Mouse (Mus musculus): ENCODE results near the gene S1pr5. TPM values are rescaled to one million over a fixed set of nuclear protein-coding genes. Genes with fewer than 3 reads are reported as not detected.
"Not testable (repeated sequence)": the region's sequence is repeated elsewhere in the genome, so short reads cannot be mapped to it uniquely, and the experiment has no call there.

The S1pr5 gene
- polyA plus RNA-seq, 1 experiment from 2014 or later, result 0.37 TPM

DNA sequence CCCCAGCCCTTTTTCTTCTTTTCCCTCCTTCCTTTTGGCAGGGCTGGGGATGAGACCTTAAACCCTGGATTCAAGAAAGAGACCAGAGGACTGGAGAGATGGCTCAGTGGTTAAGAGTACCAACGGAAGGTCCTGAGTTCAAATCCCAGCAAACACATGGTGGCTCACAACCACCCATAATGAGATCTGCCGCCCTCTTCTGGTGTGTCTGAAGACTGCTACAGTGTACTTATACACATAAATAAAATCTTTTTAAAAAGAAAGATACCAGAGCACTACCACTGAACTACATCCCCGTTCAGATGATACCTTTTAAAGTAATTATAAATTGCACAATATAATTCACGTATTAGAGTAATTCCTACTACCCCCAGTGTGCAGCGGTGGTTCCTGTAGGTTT is 15.4 kb downstream of the S1pr5 start:
- 91% methylated on average over 5 of the region's 5 CpGs for WGBS
- Histone ChIP-seq H3K9me3 (replicated peaks) (no peaks in the 10 kb centered on the region), H3K36me3 (ENCODE audit: poor library complexity, severe bottlenecking) (peaks cover 71% of the 10 kb centered on the region), H3K4me1 (peaks cover 13% of the 10 kb centered on the region), H3K27me3 (no peaks in the 10 kb centered on the region), H3K4me2 (no peak overlapping the region), H3K9ac (no peak overlapping the region), H3K27ac (no peak overlapping the region), H3K4me3 (no peak overlapping the region)
- no peak for ATAC-seq

DNA sequence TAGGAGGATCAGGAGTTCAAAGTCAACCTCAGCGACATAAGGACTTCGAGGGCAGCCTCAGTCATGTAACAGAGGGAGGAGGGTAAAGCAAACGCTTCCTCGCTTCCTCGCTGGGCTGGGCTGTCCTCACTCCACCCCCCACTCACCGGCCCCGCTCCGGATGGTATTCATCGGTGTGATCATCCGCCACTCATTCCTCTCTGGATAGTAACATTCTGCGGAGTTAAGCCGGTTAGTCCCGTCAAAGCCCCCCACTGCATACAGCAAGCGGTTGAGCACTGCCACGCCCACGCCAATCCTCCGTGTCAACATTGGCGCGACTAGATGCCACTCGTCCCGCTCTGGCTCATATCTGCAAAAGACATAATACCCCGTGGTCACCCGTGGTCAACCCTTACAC is 16.7 kb downstream of the S1pr5 start:
- no peaks in the 10 kb centered on the region for H3K27me3 ChIP-seq
- H3K9me3 ChIP-seq (replicated peaks), result no peaks in the 10 kb centered on the region
- H3K36me3 ChIP-seq (ENCODE audit: poor library complexity, severe bottlenecking), result peaks cover 71% of the 10 kb centered on the region
- no peak overlapping the region for H3K9ac ChIP-seq
- H3K4me2 ChIP-seq, result no peak overlapping the region
- H3K4me1 ChIP-seq, result peaks cover 8% of the 10 kb centered on the region
- 54% methylated on average over 23 of the region's 23 CpGs for WGBS
- H3K27ac ChIP-seq, result no peak overlapping the region
- no peak for ATAC-seq
- H3K4me3 ChIP-seq, result no peak overlapping the region

DNA sequence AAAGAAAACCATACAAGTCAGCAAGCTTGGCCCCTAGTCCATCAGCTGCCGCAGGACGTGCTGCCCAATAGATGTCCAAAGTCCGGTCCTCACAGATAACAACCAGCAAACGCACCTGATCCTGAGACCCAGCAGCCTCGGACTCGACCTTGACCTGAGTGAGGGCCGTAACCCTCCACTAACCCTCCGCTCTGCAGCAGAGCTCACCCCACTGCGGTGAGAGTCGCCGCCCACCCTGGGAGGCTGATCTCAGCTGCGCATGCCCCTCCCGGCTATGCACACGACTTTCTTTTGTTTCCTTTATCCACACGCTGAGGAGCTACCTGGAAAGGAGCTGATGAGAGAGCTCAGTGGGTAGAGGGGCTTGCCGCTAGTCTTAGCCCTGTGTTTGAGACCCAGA is 20.9 kb downstream of the S1pr5 start:
- Histone ChIP-seq H3K4me2 (peak overlapping the region; percentile 55), H3K9me3 (replicated peaks) (no peaks in the 10 kb centered on the region; the same call in 1 of the 2 replicates), H3K4me3 (peak overlapping the region; percentile 26), H3K9ac (peak overlapping the region; percentile 60), H3K27ac (no peak overlapping the region), H3K36me3 (ENCODE audit: poor library complexity, severe bottlenecking) (peaks cover 38% of the 10 kb centered on the region), H3K27me3 (peaks cover 7% of the 10 kb centered on the region; the same call in 1 of the 2 replicates), H3K4me1 (peaks cover 8% of the 10 kb centered on the region)
- peak; percentile 69 for ATAC-seq
- WGBS, result 10% methylated on average over 16 of the region's 16 CpGs

DNA sequence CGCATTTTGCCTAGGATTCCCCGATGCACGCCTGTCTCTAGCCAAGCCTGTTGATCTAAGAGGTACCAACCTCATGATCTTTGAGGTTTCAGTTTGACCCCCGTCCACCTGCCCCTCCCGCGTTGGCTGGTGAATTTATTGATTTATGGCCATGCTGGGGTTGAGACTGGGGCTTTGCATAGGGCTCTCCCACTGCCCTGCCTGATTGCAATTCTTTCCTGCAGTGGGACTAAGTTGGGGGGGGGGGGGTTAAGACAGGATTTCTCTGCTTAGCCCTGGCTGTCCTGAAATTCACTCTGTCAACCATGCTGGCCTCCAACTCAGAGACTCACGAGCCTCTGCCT is 22.9 kb downstream of the S1pr5 start:
- Histone ChIP-seq H3K4me2 (peak overlapping the region; percentile 42), H3K4me1 (peaks cover 17% of the 10 kb centered on the region), H3K4me3 (0 out of 2 replicates have a peak overlapping the region, but pooled peaks have one; percentile 19), H3K27ac (no peak overlapping the region), H3K9me3 (replicated peaks) (no peaks in the 10 kb centered on the region; the same call in 1 of the 2 replicates), H3K36me3 (ENCODE audit: poor library complexity, severe bottlenecking) (peaks cover 19% of the 10 kb centered on the region), H3K27me3 (peaks cover 7% of the 10 kb centered on the region; the same call in 1 of the 2 replicates), H3K9ac (no peak overlapping the region)
- no peak for ATAC-seq
- 20% methylated on average over 7 of the region's 7 CpGs for WGBS

DNA sequence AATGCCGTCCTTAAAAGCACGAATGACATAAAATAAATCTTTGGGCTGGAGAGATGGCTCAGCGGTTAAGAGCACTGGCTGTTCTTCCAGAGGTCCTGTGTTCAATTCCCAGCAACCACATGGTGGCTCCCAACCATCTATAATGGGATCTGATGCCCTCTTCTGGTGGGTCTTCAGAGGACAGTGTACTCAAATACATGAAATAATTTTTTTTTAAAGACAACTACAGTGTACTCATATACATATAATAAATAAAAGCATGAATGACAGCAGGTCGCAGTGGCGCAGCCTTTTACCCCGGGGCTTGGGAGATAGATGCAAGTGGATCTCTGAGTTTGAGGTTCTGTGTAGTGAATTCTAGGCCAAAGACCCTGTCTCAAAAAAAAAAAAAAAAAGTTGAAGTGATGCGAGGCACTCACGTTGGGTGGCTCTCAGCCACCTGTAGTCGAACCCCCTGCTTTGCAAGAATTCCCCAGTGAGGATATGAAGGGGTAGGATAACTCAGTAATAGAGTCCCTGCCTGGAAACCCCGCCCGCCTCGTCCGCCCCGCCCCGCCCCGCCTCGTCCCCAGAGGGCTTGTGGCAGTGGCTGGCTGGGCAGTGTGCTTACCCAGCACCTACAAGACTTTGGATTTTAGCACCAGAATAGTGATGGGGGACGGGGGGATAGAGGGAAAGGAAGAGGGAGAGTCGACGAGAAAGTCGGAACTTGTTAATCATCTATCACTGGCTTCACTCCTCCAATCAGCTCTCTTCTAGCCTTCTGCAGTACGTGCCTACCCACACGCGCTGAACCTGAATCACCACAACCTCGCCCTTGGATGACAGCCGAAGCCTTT is 23.4 kb downstream of the S1pr5 start:
- Histone ChIP-seq H3K4me1 (peaks cover 17% of the 10 kb centered on the region), H3K27me3 (peaks cover 7% of the 10 kb centered on the region; the same call in 1 of the 2 replicates), H3K9me3 (replicated peaks) (no peaks in the 10 kb centered on the region; the same call in 1 of the 2 replicates), H3K27ac (no peak overlapping the region), H3K4me2 (peak overlapping the region; percentile 42), H3K4me3 (peak overlapping the region; percentile 19; the same call in 1 of the 2 replicates), H3K36me3 (ENCODE audit: poor library complexity, severe bottlenecking) (peaks cover 13% of the 10 kb centered on the region), H3K9ac (no peak overlapping the region)
- 24% methylated on average over 26 of the region's 26 CpGs for WGBS
- no peak for ATAC-seq

DNA sequence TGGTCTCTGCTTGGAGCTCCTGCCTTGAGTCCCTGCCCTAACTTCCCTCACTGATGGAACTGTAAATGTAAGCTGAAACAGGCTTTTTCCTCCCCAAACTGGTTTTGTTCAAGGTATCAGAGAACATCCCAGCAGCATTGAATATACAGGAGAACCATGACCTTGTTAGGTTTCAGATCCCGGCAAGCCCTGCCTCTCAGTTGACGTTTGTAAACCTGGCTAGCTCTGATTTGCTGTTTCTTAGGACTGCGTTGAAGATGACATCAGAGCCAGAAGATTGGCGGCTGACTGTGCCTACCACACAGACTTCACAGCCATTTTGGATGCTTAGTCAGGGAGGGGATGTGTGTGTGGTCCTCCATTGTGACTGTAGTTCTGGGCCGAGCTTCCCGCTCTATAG is 24.3 kb downstream of the S1pr5 start:
- 0 out of 2 replicates have a peak, but pooled peaks cover 4% of the 10 kb centered on the region for H3K36me3 ChIP-seq (ENCODE audit: poor library complexity, severe bottlenecking)
- no peak for ATAC-seq
- H3K4me2 ChIP-seq, result no peak overlapping the region
- H3K4me1 ChIP-seq, result peaks cover 17% of the 10 kb centered on the region
- H3K27ac ChIP-seq, result no peak overlapping the region
- H3K9ac ChIP-seq, result no peak overlapping the region
- peaks cover 7% of the 10 kb centered on the region; the same call in 1 of the 2 replicates for H3K27me3 ChIP-seq
- no peaks in the 10 kb centered on the region; the same call in 1 of the 2 replicates for H3K9me3 ChIP-seq (replicated peaks)
- no peak overlapping the region for H3K4me3 ChIP-seq
- 91% methylated on average over 6 of the region's 6 CpGs for WGBS

DNA sequence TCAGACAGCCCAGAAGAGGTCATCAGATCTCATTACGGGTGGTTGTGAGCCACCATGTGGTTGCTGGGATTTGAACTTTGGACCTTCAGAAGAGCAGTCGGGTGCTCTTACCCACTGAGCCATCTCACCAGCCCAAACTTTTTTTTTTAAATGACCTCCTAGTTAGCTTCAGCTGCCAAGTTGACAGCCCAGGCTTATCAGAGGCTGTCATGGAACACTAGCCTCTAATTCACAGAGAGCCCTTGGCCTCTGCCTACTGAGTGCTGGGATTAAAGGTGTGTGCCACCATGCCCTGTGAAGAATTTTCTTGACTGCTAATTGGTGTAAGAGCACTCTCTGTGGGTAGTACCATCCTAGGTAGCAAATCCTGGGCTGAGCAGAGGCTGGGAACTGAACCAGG is 24.8 kb downstream of the S1pr5 start:
- not testable (repeated sequence) for ATAC-seq; H3K4me2 ChIP-seq; H3K9ac ChIP-seq; H3K36me3 ChIP-seq (ENCODE audit: poor library complexity, severe bottlenecking); H3K4me3 ChIP-seq; H3K9me3 ChIP-seq (replicated peaks); H3K27ac ChIP-seq; H3K27me3 ChIP-seq
- WGBS, result 81% methylated on average over 2 of the region's 2 CpGs
- peaks cover 17% of the 10 kb centered on the region for H3K4me1 ChIP-seq

DNA sequence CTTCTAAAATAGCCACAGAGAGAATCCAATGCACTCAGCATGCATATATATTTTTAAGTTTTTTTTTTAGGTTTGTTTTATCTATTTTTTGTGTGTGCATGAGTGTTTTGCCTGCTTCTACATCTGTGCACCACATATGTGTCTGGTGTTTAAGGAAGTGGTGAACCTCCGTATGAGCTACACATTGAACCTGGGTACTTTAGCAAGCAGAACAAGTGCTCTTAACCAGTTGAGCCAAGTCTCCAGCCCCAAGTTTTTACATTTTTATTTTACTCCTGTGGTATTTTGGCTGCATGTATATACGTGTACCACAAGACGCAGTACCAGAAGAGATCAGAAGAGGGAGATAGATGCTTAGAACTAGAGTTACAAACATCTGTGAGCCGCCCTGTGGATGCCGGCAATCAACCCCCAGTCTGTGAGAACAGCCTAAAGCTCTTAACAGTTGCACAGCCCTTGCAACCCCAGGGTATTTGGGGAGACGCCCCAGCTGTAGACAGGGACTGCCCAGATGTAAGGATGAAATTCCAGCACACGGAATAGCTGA is 26.8 kb downstream of the S1pr5 start:
- Histone ChIP-seq H3K9me3 (replicated peaks) (no peaks in the 10 kb centered on the region; the same call in 1 of the 2 replicates), H3K27me3 (peaks cover 7% of the 10 kb centered on the region; the same call in 1 of the 2 replicates), H3K36me3 (ENCODE audit: poor library complexity, severe bottlenecking) (no peaks in the 10 kb centered on the region), H3K4me1 (peaks cover 12% of the 10 kb centered on the region), H3K27ac (no peak overlapping the region), H3K4me2 (peak overlapping the region; percentile 52; the same call in 1 of the 2 replicates), H3K9ac (no peak overlapping the region), H3K4me3 (no peak overlapping the region)
- 0 out of 2 replicates have a peak, but pooled peaks have one; percentile 46 for ATAC-seq
- 18% methylated on average over 7 of the region's 7 CpGs for WGBS

DNA sequence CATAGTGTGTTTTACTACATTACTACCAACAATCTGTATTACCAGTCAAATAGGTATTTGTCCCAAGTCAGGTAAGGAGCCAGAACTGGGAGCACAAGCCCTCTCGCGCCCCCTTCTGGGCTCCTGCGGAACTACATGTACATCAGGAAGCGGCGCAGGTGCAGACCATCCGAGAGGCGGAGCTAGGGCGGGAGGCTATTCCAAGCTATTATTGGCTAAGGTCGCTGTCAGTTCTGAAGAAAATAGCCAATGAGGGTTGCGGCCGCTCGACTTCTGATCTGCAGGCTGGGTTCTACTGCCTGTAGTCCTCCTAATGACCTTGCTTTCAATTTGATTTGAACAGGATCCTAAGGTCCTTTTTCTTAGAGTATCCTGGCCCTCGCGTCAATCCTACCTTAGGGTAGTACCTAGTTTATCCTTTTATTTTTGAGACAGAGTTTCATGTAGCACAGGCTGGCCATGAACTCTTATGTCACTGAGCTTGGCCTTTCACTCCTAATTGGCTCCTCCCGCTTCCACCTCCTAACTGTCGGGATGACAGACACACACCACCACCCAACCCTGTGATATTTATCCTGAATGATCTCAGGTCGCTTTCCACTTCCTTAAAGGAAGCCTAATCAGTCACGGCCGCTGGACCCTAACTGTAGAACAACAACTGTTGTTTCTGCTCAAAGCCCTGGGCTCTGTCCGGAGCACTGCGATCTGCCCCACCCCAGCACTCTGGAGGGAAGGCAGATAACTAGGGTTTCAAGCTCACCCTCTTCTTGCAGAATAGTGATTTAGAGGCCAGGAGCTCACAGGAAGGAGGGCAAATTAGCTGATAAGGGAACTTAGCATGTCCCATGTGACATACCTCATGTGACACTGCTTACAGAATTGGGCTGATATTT is 27.5 kb downstream of the S1pr5 start:
- H3K4me3 ChIP-seq, result peak overlapping the region; percentile 27
- 15% methylated on average over 21 of the region's 21 CpGs for WGBS
- ATAC-seq, result peak; percentile 88
- no peaks in the 10 kb centered on the region; the same call in 1 of the 2 replicates for H3K9me3 ChIP-seq (replicated peaks)
- H3K27ac ChIP-seq, result no peak overlapping the region
- peaks cover 15% of the 10 kb centered on the region for H3K4me1 ChIP-seq
- no peaks in the 10 kb centered on the region for H3K36me3 ChIP-seq (ENCODE audit: poor library complexity, severe bottlenecking)
- peak overlapping the region; percentile 52 for H3K4me2 ChIP-seq
- peak overlapping the region; percentile 34; the same call in 1 of the 2 replicates for H3K9ac ChIP-seq
- H3K27me3 ChIP-seq, result peaks cover 7% of the 10 kb centered on the region; the same call in 1 of the 2 replicates

DNA sequence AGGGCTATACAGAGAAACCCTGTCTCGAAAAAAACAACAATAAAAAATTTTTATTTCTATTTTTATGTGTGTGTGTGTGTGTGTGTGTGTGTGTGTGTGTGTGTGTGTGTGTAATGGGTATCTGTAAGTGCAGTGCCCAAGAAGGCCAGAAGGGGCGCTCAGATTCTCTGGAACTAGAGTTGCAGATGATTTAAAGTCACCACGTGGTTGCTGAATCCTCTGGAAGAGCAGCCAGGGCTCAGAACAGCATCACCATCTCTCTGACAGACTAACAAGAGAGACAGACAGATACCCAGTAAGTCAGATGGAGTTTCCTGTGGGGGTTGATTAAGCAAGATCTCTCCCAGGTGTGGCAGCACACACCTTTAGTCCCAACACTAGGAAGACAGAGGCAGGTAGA is 28.4 kb downstream of the S1pr5 start:
- Histone ChIP-seq H3K4me1 (peaks cover 15% of the 10 kb centered on the region), H3K9me3 (replicated peaks) (no peaks in the 10 kb centered on the region; the same call in 1 of the 2 replicates), H3K27me3 (peaks cover under 1% of the 10 kb centered on the region; the same call in 1 of the 2 replicates), H3K27ac (no peak overlapping the region), H3K36me3 (ENCODE audit: poor library complexity, severe bottlenecking) (no peaks in the 10 kb centered on the region), H3K9ac (no peak overlapping the region), H3K4me3 (no peak overlapping the region), H3K4me2 (no peak overlapping the region)
- WGBS, result 52% methylated on average over 3 of the region's 3 CpGs
- no peak for ATAC-seq

DNA sequence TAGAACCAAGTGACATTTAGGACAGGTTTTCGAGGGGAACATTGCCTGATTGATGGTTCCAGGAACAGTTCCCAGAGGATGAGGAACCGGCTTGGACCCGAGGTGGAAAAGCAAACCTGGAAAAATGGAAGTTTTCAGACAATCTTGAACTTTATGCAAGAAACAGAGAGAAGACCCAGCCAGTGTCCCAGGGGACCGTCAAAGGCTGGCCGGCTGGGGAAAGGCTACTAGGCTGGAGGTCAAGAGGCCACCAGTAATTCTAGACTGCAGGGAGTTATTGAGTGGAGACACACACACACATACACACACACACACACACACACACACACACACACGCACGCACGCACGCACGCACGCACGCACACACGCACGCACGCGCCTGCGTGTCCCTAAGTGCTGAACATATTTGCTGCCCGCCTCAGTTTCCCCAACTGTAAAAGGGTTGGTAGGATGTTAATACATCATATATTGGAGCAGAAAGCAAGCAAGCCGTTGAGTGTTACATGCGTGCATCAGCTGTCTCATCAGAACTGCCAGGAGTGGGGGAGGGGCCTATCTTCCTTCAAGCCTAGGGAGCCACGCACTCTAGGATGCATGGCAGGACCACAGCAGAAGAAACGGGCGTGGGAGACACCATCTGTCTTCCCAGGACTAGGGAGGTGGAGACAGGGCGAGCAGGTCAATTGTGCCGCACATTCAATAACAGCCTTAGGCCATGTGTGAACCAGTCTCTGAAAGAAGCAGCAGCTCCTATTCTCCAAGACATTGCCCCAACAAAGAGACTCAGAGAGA is 32.0 kb downstream of the S1pr5 start:
- Histone ChIP-seq H3K4me2 (no peak overlapping the region), H3K9me3 (replicated peaks) (no peaks in the 10 kb centered on the region), H3K9ac (no peak overlapping the region), H3K27ac (peak overlapping the region; percentile 44; the same call in 1 of the 2 replicates), H3K36me3 (ENCODE audit: poor library complexity, severe bottlenecking) (peaks cover under 1% of the 10 kb centered on the region; the same call in 1 of the 2 replicates), H3K27me3 (no peaks in the 10 kb centered on the region), H3K4me1 (peaks cover 14% of the 10 kb centered on the region), H3K4me3 (no peak overlapping the region)
- 78% methylated on average over 25 of the region's 25 CpGs for WGBS
- peak; percentile 57 for ATAC-seq

Data from forebrain, embryonic 13.5 days (tissue).